Mouse (Mus musculus): ENCODE measurements around the gene Tanc2.

DNA sequence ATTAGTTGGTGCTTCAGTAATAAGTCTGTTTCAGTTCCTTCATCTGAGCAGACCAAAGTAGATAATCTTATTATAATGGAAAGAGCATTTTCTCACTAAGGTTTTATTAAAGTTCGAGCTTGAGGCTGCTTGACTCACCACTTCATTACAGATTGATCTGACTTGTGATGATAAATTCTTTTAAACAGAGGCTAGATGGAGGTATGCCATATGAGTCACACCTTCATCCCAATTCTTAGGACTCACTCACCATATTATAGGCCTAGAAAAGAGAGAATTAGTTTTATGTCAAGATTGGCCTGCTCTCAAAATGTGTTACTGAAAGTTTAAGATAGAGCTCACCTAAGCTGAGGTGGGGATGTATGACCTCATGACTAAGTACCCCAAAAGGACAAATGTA, 153.4 kb downstream of the Tanc2 start:
- TF ChIP-seq POLR2A (IDR thresholded peaks at IDR 0.05; ENCODE audit: low read depth, low read length) (no peak), CTCF (IDR thresholded peaks at IDR 0.05; ENCODE audit: extremely low read depth, insufficient read depth, insufficient read length, insufficient replicate concordance) (no peak)

Measured in spleen, adult 2 months (tissue).